Mouse (Mus musculus) c-Kit-positive CD71-positive TER-119-negative erythroid progenitor cells, embryonic 14.5 days (primary cell): Measurements from ENCODE around the gene Nrn1.

Experiments used
- DNase-seq: peaks from one replicate; pipeline ENCODE4 v3.0.0-alpha.2; 2013; ENCODE audit warnings: low read depth

Nrn1 gene

DNA sequence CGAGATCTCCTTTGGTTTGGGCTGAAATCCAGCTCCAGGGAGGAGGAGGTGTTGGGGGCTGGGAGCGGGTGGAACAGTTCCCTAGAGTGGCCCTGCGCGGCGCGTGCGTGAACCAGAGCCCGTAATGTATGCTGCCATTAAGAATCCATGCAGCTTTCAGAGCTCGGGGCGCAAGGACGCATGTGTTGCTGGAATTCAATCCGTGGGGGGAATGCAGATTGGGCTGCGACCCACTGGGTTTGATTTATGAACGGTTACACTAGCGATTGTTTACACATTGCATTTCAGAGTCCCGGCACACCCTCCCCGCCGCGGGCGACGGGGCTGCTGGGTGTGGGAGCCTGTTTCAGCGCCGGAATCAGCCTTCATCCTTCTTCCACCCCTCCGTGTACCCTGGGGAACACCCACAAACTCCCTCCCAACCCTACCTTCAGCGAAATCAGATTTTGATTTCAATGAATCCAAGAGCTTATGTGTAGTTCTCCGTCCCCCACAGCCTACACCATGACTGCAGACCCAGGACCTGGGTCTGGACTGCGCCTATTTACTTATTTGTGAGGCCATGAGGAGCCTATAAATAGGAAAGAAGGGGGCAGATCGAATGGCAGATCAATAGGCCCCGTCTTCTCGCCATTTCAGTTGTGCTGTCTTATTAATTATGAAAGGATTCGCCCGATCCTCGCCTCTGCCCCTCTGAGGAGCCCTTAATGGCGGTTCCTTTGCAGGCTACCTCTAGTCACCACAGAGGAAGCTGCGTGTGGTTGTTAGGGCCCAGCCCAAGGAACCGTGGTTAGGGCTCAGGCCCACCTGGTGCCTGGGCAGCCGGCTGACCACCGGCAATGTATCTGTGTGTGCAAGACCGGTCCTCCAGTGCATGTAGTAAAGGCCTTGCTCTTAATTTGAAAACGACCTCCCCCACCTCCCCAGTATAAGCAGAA, 10.1 kb downstream of the Nrn1 start:
- no peak for DNase-seq

GRCm38 (mm10) chr13:36723726-36724300, 11.1 kb downstream of the Nrn1 start:
- no peak for DNase-seq

GRCm38 (mm10) chr13:36722309-36722708, 12.6 kb downstream of the Nrn1 start:
- no peak for DNase-seq

GRCm38 (mm10) chr13:36720297-36721017, 14.5 kb downstream of the Nrn1 start:
- no peak for DNase-seq

DNA sequence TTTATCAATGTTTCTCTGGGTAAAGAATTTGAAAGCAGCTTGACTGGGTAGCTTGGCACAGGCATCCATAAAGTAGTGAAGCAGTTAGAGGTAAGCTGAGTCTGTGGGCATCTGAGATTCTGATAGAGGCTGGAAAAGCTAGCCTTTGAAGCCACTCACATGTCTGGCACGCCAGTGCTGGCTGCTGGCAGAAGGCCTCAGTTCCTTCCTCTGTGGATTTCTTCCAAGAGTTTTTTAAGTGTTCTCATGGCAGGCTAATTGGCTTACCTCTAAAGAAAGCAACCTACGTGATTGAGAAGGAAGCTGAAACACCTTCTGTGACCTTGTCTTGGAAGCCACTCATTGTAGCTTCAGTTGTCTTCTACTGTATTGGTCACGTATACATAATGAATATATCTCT, 17.6 kb downstream of the Nrn1 start:
- no peak for DNase-seq

GRCm38 (mm10) chr13:36716708-36717107, 18.2 kb downstream of the Nrn1 start:
- no peak for DNase-seq

- no peak for DNase-seq
These were observed 20.8 kb downstream of the Nrn1 start for GRCm38 (mm10) chr13:36714101-36714500.

DNA sequence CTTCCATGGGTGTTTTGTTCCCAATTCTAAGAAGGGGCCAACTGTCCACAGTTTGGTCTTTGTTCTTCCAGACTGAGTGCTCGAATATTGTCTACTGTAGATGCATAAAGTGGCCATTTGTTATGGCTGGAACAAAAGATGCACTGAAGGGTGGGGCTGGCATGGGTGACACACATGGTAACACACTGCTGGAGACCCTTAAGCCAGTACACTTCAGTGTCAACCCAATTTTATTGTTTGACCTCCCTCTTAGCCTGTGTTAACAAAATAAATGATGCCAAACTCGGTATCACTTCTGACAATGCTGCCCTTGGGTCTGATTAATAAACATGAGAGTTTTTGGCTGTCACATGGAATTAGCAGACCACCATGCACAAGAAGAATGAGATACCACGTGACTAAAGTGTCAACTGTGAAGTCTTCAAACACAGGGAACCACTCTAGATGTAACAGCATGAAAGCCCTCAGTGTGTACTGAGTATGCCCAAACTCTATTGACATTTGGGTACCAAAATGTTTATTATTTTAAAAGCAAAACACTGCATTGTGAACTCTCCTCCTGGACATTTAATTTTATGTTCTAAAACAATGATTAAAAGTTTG, 27.7 kb downstream of the Nrn1 start:
- DNase-seq: no peak

DNA sequence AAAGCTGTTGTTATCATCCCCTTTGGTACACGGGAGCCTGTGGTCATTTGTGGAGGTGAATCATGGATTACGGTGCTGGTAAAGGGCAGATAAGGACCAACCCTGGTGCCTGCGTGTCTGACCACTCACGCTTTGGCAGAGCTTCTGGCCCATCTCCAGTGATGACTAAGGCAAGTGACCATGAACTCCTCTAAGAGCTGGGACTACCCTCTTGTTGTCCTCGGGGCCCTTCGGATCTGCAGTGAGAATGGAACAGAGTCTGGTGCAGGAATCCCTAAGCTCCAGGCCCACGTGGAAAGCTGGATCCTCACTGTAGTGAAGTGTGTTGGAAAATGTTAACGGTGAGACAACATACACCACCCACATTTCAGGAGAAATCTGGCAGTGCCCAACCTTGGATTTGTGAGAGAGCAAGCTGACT, 38.6 kb downstream of the Nrn1 start:
- DNase-seq: no peak

- DNase-seq: no peak
These were observed 39.3 kb downstream of the Nrn1 start for GRCm38 (mm10) chr13:36695516-36696201.

DNA sequence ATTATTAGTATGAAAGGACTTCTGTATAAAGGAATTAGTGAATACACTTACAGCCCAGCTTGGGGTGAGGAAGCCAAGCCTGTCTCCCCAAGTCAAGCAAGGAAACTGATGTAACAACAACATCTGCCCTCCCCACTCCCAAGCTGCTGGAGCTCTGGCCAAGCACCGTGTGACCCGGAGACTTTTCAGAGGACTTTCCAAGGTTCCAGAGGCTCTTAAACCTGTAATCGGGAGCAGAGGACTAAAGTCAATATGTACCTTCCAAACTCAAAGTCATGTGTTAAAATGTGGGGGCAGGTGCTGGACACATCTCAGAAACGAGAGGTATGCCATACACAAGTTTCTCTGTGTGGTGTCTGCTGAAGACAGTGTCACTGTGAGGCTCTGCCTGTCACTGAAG, 51.4 kb downstream of the Nrn1 start:
- DNase-seq: no peak

GRCm38 (mm10) chr13:36680690-36681355, 54.1 kb downstream of the Nrn1 start:
- no peak for DNase-seq

DNA sequence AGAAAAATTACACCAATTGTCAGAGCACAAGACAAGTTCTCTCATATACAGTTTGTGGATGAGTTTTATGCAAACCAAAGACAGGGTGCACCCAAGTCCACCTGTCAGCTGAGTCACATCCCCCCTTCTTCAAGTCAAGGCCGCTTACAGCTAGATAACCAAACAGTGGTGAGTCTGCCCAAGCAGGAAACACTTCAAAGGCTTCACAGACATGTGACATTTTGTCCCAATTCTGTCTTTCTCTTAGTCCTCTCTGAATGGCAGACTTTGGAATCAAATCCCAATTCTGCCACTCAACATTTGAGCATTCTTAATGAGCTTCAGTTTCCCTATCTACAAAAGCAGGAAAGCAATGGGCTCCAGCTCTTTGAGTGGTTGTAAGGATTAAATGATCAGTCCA, 55.6 kb downstream of the Nrn1 start:
- no peak for DNase-seq
